Mouse (Mus musculus): ENCODE data around the gene Grk2.

DNA sequence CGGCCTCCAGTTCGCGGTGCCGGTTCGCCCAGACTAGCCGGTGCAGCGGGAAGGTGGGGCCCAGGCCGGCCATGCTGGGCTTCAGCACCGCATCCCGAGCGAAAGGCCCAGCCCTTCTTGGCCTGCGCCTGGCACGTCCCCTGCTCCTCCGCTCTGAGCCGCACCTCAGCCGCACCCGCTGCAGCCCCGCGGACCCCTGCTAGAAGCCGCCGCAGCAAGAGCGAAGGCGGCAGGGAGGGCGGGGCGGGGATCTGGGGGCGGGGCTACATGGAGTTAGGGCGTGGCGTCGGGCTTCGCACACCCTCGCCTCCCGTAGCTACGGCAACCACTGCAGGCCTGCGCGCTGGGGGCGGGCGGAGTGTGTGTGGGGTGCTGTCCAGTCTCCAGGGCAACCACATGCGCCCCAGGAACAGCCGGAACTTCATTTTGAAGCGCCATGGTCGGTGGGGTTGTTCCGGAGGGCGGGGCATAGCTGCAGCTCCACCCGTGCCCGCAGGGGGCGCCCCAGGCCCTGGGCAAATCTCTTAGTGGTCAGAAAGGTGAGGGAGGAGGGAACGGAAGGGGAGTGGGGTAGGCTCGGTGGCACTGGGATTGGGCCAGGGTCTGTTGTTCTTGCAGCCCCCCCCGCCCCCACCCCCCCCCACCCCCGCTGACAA is 23.0 kb downstream of the Grk2 start, which contains the start of gene Ankrd13d:
- TF ChIP-seq POLR2A (IDR thresholded peaks at IDR 0.05; ENCODE audit: insufficient read depth, low read length) (peak; percentile 40), EP300 (IDR thresholded peaks at IDR 0.05; ENCODE audit: insufficient read depth, low read depth, low read length) (no peak), CTCF (IDR thresholded peaks at IDR 0.05; ENCODE audit: low read depth, low read length) (peak; percentile 66)

Measured in ES-Bruce4 (cell line).